Mouse (Mus musculus) spleen, adult 18-20 months (tissue): ENCODE results near the gene Fcgr2b.
A peak's percentile ranks its signal among the peaks of the same experiment; 100 is the strongest.
"Not testable (repeated sequence)": the region's sequence is repeated elsewhere in the genome, so short reads cannot be mapped to it uniquely, and the experiment has no call there.

Experiments
- DNase-seq, 2 experiments: peaks; one replicate each; pipeline ENCODE4 v3.0.0; 2022; ENCODE audit warnings: mixed read lengths in 2 of 2

Fcgr2b gene

GRCm38 (mm10) chr1:170975350-170975749 lies 997 bp downstream of the Fcgr2b start:
- DNase-seq: not testable (repeated sequence)

DNA sequence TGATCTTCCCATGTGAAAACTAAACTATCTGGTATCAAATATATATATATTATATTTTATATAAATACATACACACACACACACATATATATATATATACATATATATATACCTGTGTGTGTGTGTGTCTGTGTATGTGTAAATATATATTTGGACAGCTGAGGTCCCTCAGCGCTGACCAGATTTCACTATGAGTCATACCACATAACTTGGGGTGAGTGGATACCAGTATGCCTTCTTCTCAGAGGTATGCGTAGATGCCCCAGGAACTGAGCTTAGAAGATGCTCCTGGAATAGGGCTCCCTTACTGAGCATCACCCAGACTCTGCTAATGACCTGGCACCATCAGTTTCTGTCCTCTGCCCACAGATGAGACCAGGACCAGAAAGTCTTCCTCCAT lies 1.6 kb downstream of the Fcgr2b start:
- no peak for DNase-seq

DNA sequence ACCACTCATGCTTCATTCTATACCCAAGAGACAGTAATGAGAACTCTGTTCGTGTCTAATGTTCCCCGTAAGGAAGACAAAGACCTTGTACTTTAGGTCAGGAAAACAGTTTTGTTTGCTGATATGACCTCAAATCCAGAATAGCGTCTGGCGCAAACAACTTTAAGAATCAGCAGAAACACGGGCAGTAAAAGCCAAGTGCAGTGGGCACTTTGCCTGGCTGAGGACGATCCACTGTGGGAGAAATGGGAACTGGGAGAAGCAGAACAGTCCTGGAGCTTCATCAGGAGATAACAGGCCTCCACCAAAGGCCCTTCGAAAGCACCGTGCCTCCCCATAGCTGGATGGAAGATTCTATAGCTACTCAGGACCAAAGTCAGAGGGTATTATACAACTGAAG lies 2.2 kb downstream of the Fcgr2b start:
- DNase-seq: no peak

GRCm38 (mm10) chr1:170972936-170973335 lies 3.4 kb downstream of the Fcgr2b start:
- no peak for DNase-seq

- DNase-seq: no peak
Measured at GRCm38 (mm10) chr1:170972494-170972893, 3.9 kb downstream of the Fcgr2b start.

- no peak for DNase-seq
Measured at GRCm38 (mm10) chr1:170968576-170968975, 7.8 kb downstream of the Fcgr2b start.

DNA sequence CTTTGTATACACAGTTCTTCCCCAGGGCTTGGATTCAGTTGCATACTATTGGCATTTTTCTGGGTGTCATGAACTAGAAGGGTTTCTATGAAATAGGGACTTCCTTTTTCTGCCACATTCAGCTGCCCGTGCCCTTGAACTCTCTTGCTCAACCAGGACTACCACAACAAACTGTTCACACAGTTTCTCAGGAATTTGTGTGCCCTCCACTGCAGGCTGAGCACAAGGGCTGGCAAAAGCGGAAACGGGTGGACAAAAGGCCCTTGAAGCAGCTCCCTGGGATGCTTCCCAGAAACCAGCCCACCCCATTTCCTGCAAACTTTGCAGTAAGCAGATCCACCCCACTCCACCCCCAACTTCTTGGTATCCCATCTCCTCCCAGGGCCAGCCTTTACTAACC lies 8.8 kb downstream of the Fcgr2b start:
- no peak for DNase-seq

GRCm38 (mm10) chr1:170963087-170963486 lies 13.3 kb downstream of the Fcgr2b start:
- DNase-seq: no peak

DNA sequence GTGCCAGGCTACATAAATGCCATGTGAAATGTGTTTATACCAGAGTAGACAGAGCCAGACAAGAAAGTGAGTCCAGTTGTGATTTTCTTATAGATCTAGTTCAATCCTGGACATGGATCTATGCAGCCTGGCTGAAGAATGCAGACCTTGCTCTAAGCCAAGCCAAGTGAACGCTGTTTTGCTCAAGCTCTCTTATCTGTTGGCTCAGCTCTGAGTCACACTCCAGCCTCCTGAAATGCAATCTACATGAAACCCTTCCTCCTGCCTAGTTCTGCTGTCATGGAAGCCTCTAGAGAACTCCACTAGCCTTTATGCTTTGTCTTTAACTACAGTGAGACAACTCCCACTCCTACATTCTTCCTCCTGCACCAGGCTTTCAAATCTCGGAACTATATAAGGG lies 14.0 kb downstream of the Fcgr2b start:
- no peak for DNase-seq

DNA sequence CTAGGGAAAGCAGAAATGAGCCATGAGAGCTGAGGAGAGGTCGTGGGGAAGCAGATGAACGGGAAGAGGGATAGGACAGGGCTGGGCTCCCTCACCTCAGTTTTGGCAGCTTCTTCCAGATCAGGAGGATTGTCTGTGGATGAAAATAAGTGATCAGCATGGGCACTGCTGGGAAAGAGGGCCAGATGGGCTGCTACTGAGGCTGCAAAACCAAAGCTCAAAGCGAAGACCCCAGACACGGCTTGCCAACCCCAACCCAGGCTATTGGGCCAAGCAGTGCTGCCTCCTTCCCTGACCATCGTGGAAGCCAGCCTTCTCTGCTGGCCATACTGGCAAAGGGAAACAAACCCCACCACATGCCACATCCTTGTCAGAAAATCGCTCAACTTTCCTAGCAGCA lies 15.2 kb downstream of the Fcgr2b start:
- no peak for DNase-seq

DNA sequence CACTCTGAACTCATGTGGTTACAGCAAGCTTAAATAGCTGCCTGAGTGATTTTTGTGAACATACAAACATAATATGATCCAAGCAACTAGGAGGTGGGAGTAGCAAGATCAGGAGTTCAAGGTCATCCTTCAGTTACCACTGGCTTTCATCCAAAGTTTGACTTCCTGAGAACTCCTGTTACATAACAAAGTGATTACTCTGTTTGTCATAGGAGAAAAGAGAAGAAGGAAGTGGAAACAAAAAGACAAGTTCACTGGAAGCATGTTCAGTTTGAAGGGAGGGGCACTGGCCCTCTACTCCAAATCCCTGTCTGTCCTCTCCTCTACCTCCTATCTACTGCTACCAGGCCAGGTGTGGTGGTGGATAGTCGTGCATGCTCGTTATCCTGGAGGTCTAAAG lies 16.6 kb downstream of the Fcgr2b start:
- DNase-seq: no peak

DNA sequence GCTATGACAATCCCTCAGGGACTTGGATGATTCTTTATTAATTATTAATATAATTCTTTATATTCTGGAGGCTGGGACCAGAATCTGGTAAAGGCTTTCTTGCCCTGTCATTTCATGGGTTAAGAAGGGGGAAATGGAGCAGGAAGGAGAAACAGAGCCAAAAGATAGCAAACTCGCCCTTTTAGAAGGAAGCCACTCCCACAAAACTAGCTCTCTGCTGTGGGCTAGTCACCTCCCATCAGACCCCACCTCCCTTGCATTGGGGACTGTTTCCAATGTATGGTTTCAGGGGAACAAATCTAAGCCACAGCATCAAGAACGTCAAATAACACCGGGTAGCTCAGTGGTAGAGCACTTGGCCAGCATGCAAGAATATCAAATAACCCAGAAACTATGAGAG lies 18.1 kb downstream of the Fcgr2b start:
- no peak for DNase-seq

DNA sequence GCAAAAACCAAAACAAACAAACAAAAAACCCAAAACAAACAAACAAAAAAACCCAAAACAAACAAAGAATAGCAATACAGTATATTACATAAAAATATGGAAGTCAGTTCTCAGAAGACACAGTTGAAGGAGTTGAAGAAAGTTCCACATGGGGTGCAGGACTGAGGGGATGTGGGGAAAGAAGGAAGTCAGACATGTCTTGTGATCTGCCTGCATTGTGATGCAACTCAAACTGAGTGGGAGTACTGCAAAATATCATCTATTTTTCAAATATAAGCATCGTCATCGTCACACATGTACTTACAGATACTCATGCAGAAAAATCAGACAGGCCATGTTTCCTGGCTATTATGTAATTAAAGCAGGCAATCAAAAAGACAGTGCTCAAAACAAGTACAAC lies 23.2 kb downstream of the Fcgr2b start:
- no peak for DNase-seq

DNA sequence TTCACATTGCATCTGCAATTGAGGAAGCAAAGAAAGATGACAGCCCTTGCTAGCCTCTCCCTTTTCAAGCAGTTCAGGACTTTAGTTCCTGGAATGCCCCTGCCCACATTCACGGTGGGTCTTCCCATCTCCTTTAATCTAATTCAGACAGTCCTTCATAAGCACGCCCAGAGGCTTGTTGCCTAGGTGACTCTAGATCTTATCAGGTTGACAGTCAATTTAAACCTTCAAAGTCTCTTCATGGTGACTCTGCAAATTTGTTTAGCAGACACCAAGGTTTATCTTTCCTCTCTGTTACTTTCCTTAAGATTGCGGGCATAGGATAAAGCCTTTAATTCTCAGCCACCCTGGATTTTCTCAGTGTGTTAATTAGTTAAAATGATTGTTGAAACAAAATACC lies 25.6 kb downstream of the Fcgr2b start:
- DNase-seq: no peak

DNA sequence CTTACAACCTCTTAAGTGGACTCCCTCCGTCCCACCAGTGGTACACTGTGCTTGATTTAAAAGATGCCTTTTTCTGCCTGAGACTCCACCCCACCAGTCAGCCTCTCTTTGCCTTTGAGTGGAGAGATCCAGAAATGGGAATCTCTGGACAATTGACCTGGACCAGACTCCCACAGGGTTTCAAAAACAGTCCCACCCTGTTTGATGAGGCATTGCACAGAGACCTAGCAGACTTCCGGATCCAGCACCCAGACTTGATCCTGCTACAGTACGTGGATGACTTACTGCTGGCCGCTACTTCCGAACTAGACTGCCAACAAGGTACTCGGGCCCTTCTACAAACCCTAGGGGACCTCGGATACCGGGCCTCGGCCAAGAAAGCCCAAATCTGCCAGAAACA lies 31.4 kb downstream of the Fcgr2b start:
- not testable (repeated sequence) for DNase-seq

DNA sequence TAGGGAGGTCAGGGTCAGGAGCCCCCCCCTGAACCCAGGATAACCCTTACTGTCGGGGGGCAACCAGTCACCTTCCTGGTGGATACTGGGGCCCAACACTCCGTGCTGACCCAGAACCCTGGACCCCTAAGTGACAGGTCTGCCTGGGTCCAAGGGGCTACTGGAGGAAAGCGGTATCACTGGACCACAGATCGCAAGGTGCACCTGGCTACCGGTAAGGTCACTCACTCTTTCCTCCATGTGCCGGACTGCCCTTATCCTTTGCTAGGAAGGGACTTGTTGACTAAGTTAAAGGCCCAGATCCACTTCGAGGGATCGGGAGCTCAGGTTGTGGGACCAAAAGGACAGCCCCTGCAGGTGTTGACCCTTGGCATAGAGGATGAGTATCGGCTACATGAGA lies 32.2 kb downstream of the Fcgr2b start:
- not testable (repeated sequence) for DNase-seq

DNA sequence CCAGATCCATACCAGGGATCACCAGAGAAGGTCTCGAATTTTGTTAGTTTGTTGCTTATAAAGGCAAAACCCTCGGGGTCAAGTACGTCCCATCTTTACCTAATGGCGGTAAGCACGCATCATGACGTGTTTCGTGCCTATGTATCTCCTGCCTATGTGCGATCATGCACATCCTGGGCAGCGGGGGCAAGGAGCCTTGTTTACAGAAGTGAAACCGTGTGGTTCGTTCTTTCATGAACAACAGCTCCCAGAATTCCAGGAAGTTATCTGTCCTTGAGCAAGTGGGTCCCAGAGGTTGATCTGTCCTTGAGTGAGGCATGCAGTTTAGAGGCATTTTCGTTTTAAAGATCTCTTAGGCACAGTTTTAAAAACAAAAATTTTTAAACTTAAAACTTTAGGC lies 37.1 kb downstream of the Fcgr2b start:
- DNase-seq: peak; percentile 64 to 69

DNA sequence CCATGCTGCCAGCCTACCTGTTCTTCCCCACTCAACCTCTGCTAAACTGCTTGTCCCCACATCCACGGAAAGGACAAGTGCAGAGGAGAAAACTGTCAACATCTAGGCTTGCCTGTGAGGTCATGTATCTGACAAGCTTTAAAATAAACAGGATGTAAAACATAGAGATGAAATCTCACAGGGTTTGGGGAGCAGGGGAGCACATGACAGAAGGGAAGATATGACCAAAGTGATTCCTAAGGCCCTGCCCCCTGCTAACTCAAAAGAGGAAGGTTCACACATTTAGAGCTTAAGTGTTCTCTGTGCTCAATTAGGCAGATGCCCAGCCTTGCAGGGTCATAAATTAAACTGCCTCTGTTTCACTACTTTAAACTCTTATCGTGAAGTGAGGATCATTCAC lies 42.0 kb downstream of the Fcgr2b start:
- DNase-seq: no peak

DNA sequence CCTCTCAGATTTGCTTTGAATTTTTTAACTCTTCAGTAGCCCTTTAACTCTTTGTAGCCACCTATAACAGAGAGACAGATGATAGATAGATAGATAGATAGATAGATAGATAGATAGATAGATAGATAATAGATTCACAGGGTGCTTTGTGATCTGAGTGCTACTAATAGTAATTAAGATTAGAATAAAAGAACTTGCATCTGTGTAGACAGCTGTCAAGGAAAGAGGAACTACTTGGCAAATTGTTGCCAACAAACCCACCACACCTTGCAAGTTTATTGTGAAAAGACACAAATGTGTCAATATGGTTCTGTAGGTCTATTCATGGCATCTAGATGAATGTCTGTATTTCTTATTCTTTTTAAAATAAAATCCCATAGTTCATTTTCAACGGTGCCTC lies 42.4 kb downstream of the Fcgr2b start:
- no peak for DNase-seq

GRCm38 (mm10) chr1:170933386-170933920 lies 42.9 kb downstream of the Fcgr2b start:
- DNase-seq: no peak

- DNase-seq: no peak
Measured at GRCm38 (mm10) chr1:170932043-170932442, 44.3 kb downstream of the Fcgr2b start.

GRCm38 (mm10) chr1:170929245-170929644 lies 47.1 kb downstream of the Fcgr2b start:
- DNase-seq: no peak

DNA sequence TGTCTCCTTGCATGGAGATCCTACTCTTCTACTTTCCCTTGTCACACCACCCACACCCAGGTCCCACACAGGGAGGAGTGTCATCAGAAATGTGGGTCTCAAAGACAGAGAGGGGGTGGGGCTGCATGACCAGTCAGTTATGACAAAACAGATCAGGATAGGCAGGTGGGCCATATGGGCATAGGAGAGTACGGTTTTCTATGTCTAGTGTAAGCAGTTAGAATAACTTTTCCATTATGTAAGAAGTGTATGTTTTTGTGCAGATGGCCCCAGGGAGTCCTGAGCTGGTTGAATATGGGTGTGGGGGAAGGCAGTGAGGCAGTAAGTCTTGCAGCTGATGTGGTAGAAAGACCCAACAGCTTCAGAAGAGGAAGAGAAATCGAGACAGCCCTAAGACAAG lies 47.9 kb downstream of the Fcgr2b start:
- peak; percentile 58 to 67 for DNase-seq

GRCm38 (mm10) chr1:170927378-170927777 lies 49.0 kb downstream of the Fcgr2b start, which contains the start of gene Fcrla:
Gene Fcrla, minus strand, starts transcription at chr1:170927583.
- peak in 1 of 2 experiments; percentile 34 for DNase-seq

DNA sequence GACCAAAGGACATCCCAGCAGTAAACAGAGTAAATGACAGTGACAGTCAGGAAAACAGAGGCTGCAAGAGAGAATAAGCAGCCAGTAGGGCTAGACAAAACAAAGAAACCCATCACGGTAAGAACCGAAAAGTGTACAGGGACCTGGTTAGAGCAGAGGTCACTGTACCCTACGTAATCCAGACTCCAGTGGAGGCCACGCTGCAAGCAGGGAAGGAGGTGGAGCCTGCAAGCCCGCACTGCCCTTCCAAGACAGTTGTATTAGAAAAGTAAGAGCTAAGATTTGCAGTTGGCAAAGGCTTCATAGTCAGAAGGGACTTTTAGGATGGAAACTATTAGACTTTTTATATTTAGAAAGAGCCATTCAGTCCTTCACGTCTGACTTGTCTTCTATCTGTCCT lies 49.4 kb downstream of the Fcgr2b start:
- DNase-seq: no peak

GRCm38 (mm10) chr1:170924485-170924884 lies 51.9 kb downstream of the Fcgr2b start:
- peak; percentile 36 to 54 for DNase-seq
